Mouse (Mus musculus) ES-Bruce4 (cell line): ENCODE data around the gene Tmem268. TPM values are rescaled to one million over a fixed set of nuclear protein-coding genes. Genes with fewer than 3 reads are reported as not detected.

Experiments used
- H3K27ac ChIP-seq: 2 replicates; pipeline ENCODE4 v1.5.1; 2012; ENCODE audit warnings: low read length, inconsistent platforms; ENCODE audit not compliant: insufficient read depth
- H3K27me3 ChIP-seq: 2 replicates; pipeline ENCODE4 v1.6.1; 2012; ENCODE audit warnings: mild to moderate bottlenecking, low read length, inconsistent platforms; ENCODE audit not compliant: control insufficient read depth, poor library complexity, insufficient read depth, severe bottlenecking
- H3K36me3 ChIP-seq: 2 replicates; pipeline ENCODE4 v1.6.1; 2012; ENCODE audit warnings: inconsistent platforms, mild to moderate bottlenecking, low read length, moderate library complexity; ENCODE audit not compliant: control insufficient read depth, poor library complexity, insufficient read depth, severe bottlenecking
- H3K4me1 ChIP-seq: one replicate; pipeline ENCODE4 v1.8.1; 2011; ENCODE audit warnings: low read length; ENCODE audit not compliant: control insufficient read depth, insufficient read depth
- H3K4me3 ChIP-seq: 2 replicates; pipeline ENCODE4 v1.5.1; 2011; ENCODE audit warnings: low read depth, mild to moderate bottlenecking, low read length
- H3K9ac ChIP-seq: 2 replicates; pipeline ENCODE4 v1.6.1; 2012; ENCODE audit warnings: low read depth, mild to moderate bottlenecking, inconsistent platforms; ENCODE audit not compliant: poor library complexity, severe bottlenecking
- H3K9me3 ChIP-seq: replicated peaks from 2 replicates; pipeline ENCODE4 v1.6.1; 2012; ENCODE audit warnings: mild to moderate bottlenecking, low read length, inconsistent platforms; ENCODE audit not compliant: control insufficient read depth, poor library complexity, insufficient read depth, severe bottlenecking
- CTCF ChIP-seq: IDR thresholded peaks from one replicate; pipeline ENCODE4 v1.8.1; 2011; ENCODE audit warnings: low read depth, low read length
- EP300 ChIP-seq: IDR thresholded peaks from 2 replicates; pipeline ENCODE4 v1.6.1; 2011; ENCODE audit warnings: low read depth, low read length; ENCODE audit not compliant: insufficient read depth
- POLR2A ChIP-seq: IDR thresholded peaks from one replicate; pipeline ENCODE4 v1.8.1; 2011; ENCODE audit warnings: low read length; ENCODE audit not compliant: insufficient read depth
- polyA plus RNA-seq: library from polyadenylated mRNA; stranded (reverse); fragments of >200 nt; gene quantifications from 2 replicates; pipeline ENCODE4 v1.2.4, GENCODE M21; 2011; ENCODE audit warnings: low read depth; ENCODE audit not compliant: missing spikeins, insufficient read depth, insufficient read length

The Tmem268 gene
- polyA plus RNA-seq, 1 experiment = 8.9 TPM

DNA sequence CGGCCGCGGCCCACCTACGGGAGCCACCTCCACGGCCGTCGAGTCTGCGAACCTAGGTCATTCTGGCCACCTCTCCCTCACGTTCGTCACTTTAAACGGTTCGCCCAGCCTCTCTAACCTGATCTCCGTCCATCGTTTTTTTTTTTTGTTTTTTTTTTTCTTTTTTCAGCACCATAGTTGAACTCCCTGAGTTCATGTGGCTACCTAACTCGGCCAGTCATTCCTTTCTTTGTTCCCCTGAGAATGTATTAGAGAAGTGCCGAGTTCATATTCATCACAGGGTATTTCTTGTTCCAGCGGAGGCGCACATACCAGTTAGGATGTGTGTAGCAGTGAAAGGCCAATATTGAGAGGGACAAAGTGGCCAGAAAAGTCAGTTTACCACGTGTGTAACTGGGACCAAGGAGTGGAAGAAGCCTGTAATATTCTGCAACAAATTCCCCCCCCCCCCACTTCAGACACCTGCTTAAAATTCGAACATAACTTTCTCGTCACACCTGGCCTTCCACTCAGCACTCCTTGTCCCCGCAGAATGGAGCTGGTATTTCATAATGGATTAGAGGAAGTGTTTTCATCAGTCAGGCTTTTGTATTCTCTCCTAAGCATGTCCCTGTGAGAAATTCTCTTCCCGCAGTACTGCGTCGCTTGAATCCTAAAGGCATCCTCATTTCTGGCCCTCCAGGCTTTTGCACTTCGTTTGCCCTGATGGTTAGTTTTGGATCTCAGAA is 13.2 kb upstream of the Tmem268 start:
- Histone ChIP-seq H3K9me3 (no peaks in the 10 kb centered on the region), H3K4me3 (peak overlapping the region; percentile 96), H3K27ac (no peak overlapping the region), H3K9ac (peak overlapping the region; percentile 92), H3K27me3 (no peaks in the 10 kb centered on the region), H3K36me3 (peaks cover 16% of the 10 kb centered on the region), H3K4me1 (peaks cover 2% of the 10 kb centered on the region)
- TF ChIP-seq POLR2A = no peak
- TF ChIP-seq EP300 = no peak
- TF ChIP-seq CTCF = no peak

DNA sequence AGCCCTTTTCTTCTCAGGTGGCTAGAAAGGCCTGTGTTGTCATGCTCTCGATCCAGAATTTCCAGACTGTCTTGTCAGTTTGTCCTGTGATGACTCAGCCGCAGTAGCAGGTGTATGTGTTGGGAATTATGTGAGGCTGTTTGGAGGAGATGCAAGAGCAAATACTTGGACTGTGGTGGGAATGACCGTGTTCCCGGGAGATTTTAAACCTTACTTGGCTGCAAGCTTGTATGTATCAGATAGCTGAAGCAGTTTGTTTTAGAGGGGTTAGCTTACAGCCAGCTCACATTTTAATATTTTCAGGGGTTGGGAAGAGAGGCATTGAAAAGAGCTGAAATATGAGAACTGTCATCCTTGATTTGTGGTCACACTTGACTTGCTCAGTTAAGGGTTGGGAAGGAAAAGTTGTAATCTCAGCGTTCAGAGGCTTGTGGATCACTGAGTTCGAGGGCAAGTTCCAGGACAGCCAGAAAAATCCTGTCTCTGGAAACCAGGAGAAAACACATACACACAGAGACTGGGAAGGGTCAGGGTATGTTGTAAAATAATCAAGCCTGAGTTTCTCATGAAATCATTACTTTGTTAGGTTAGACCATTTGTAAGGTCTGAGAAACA is 12.0 kb upstream of the Tmem268 start:
- no peaks in the 10 kb centered on the region for H3K27me3 ChIP-seq
- H3K27ac ChIP-seq = no peak overlapping the region
- H3K4me3 ChIP-seq = peak overlapping the region; percentile 43; the same call in 1 of the 2 replicates
- no peaks in the 10 kb centered on the region for H3K9me3 ChIP-seq
- H3K36me3 ChIP-seq = peaks cover 26% of the 10 kb centered on the region
- H3K9ac ChIP-seq = no peak overlapping the region
- H3K4me1 ChIP-seq = peaks cover 2% of the 10 kb centered on the region
- no peak for TF ChIP-seq POLR2A
- TF ChIP-seq EP300 = no peak
- TF ChIP-seq CTCF = no peak

DNA sequence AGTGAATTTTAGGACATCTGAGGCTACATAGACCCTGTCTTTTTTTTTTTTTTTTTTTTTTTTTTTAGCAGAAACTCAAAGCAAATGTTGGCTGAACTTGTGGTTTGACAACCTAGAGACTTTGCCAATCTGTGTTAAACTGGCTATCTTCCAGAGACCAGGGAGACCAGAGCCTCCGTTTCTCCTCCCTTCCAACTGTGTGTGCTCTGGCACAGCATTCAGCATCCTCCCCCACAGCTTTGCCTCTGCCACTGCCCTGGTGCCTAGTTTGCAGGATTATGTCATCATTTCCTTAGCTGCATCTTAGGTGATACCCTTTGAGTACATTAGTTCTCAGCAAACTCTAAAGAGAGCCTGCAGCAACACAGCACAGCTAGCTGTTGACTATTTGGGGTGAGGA is 10.8 kb upstream of the Tmem268 start:
- peaks cover 34% of the 10 kb centered on the region for H3K36me3 ChIP-seq
- no peak overlapping the region for H3K27ac ChIP-seq
- no peak overlapping the region for H3K4me3 ChIP-seq
- no peaks in the 10 kb centered on the region for H3K9me3 ChIP-seq
- no peaks in the 10 kb centered on the region for H3K27me3 ChIP-seq
- H3K4me1 ChIP-seq = peaks cover 2% of the 10 kb centered on the region
- H3K9ac ChIP-seq = no peak overlapping the region
- TF ChIP-seq CTCF = no peak
- TF ChIP-seq POLR2A = no peak
- TF ChIP-seq EP300 = no peak

DNA sequence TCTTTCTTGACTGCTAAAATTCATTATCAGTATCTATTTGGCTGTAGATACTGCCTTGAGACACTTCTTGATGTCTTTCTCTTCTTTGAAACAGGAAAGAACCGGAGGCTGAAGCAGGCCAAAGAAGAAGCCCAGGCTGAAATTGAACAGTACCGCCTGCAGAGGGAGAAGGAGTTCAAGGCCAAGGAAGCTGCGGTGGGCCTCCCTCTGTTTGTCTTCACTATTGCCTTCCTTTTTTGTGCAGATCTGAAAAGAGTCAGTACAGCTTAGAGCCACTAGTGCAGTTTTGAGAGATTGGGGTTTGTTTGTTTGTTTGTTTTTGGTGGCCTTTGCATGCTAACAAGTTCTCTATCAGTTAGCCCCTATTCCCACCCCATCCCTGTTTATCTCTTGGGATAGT is 10.1 kb upstream of the Tmem268 start:
- Histone ChIP-seq H3K9ac (no peak overlapping the region), H3K4me1 (peaks cover 2% of the 10 kb centered on the region), H3K9me3 (no peaks in the 10 kb centered on the region), H3K36me3 (peaks cover 36% of the 10 kb centered on the region), H3K4me3 (no peak overlapping the region), H3K27me3 (no peaks in the 10 kb centered on the region), H3K27ac (no peak overlapping the region)
- no peak for TF ChIP-seq POLR2A
- TF ChIP-seq CTCF = no peak
- TF ChIP-seq EP300 = no peak

DNA sequence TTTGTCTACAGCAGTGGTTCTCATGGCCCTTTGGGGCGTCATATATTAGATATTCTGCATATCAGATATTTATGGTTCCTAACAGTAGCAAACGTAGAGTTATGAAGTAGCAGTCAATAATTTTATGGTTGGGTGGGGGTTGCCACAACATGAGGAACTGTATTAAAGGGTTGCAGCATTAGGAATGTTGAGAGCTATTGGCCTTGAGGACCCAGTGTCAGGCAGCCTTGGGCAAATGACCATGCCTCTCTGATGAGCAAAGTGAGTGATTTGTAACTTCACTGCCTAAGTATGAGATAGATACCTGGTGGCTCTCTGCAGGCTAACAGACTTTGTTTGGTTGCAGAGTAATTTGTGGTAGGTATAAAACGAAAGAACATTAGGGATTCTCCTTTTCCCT is 7.7 kb upstream of the Tmem268 start:
- no peak overlapping the region for H3K9ac ChIP-seq
- no peak overlapping the region for H3K27ac ChIP-seq
- no peaks in the 10 kb centered on the region for H3K9me3 ChIP-seq

DNA sequence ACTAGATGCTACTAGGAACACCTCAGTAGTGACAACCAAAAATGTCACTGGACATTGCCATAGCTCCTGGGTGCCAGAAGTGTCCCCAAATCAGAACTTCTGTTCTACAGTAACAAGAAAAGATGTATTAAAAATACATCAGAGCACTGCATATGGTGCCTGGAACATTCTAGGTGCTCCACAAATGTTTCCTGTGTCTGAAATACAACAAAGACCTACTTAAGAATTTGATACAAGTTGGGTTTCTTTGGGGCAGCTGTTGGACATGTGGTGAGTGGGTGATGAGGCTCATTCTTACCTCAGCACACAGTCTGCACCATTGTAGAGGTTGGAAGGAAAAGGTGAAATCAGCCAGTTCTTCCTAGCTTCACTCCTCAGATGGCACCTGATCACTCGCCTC is 5.7 kb upstream of the Tmem268 start:
- H3K9ac ChIP-seq = no peak overlapping the region
- H3K36me3 ChIP-seq = peaks cover 36% of the 10 kb centered on the region
- H3K4me1 ChIP-seq = peaks cover 2% of the 10 kb centered on the region
- H3K4me3 ChIP-seq = no peak overlapping the region
- H3K27me3 ChIP-seq = no peaks in the 10 kb centered on the region
- TF ChIP-seq CTCF (no peak), EP300 (no peak), POLR2A (no peak)
- no peaks in the 10 kb centered on the region for H3K9me3 ChIP-seq
- H3K27ac ChIP-seq = no peak overlapping the region

More for the DNA sequence above, 7.7 kb upstream of the Tmem268 start:
- H3K27me3 ChIP-seq = no peaks in the 10 kb centered on the region
- peaks cover 36% of the 10 kb centered on the region for H3K36me3 ChIP-seq
- no peak for TF ChIP-seq POLR2A
- TF ChIP-seq EP300 = no peak
- TF ChIP-seq CTCF = no peak
- peaks cover 2% of the 10 kb centered on the region for H3K4me1 ChIP-seq
- no peak overlapping the region for H3K4me3 ChIP-seq
